Mouse (Mus musculus): ENCODE measurements around the gene Hspb7. TPM values are rescaled to one million over a fixed set of nuclear protein-coding genes. Genes with fewer than 3 reads are reported as not detected.

Hspb7 gene
- polyA plus RNA-seq, 1 experiment from 2014 or later, result 3.0 TPM

DNA sequence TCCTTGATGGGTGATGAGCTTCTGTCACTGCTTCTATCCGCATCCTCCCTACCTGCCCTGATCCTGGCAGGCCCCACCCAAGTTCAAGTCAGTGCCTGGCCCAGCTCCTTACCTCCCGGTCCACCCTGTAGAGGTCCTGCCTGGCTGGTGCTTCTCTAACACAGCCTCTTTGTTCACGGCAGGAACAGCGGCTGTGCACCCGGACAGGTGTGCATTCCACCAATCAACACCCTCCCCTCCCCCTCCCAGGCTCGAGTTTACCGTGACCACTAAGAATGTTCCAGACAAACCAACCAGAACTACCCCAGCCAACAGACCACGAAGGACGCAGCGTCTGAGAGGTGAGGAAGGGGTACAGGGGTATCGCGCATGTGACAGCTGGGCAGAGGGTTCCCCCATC, 22.0 kb upstream of the Hspb7 start, which contains the start of gene Clcnka:
Gene Clcnka (minus strand): TSS at position 180 of the 400 bp plus-strand sequence.
- Histone ChIP-seq H3K27ac (no peak within 1 kb of the TSS), H3K27me3 (replicated peaks) (no peaks in the 10 kb centered on the region), H3K4me3 (replicated peaks) (no peak within 1 kb of the TSS), H3K9ac (no peak within 1 kb of the TSS), H3K4me1 (replicated peaks) (no peaks in the 10 kb centered on the region; the same call in 1 of the 2 replicates), H3K4me2 (replicated peaks) (no peak within 1 kb of the TSS), H3K36me3 (no peaks in the 10 kb centered on the region), H3K9me3 (no peaks in the 10 kb centered on the region)
- ATAC-seq, result 0 out of 2 replicates have a peak, but pooled peaks have one; percentile 31
- WGBS, result 50% methylated on average over 12 of the region's 12 CpGs

- ATAC-seq, result no peak
- Histone ChIP-seq H3K36me3 (no peaks in the 10 kb centered on the region), H3K4me3 (replicated peaks) (no peak overlapping the region), H3K27ac (no peak overlapping the region), H3K27me3 (replicated peaks) (0 out of 2 replicates have a peak, but pooled peaks cover 3% of the 10 kb centered on the region), H3K4me1 (replicated peaks) (peaks cover 9% of the 10 kb centered on the region), H3K9ac (no peak overlapping the region), H3K4me2 (replicated peaks) (no peak overlapping the region), H3K9me3 (no peaks in the 10 kb centered on the region)
- WGBS, result 84% methylated on average over 15 of the region's 15 CpGs
Observed at GRCm38 (mm10) chr4:141400171-141400570, 20.4 kb upstream of the Hspb7 start.

GRCm38 (mm10) chr4:141404518-141405313, 15.9 kb upstream of the Hspb7 start:
- H3K9ac ChIP-seq, result peak overlapping the region; percentile 39; the same call in 1 of the 2 replicates
- H3K4me1 ChIP-seq (replicated peaks), result peaks cover 13% of the 10 kb centered on the region
- no peak overlapping the region for H3K27ac ChIP-seq
- H3K36me3 ChIP-seq, result no peaks in the 10 kb centered on the region
- no peaks in the 10 kb centered on the region for H3K9me3 ChIP-seq
- peak overlapping the region; percentile 55 for H3K4me2 ChIP-seq (replicated peaks)
- 10% methylated on average over 15 of the region's 15 CpGs for WGBS
- H3K27me3 ChIP-seq (replicated peaks), result 0 out of 2 replicates have a peak, but pooled peaks cover 3% of the 10 kb centered on the region
- peak; percentile 84 for ATAC-seq
- H3K4me3 ChIP-seq (replicated peaks), result no peak overlapping the region

DNA sequence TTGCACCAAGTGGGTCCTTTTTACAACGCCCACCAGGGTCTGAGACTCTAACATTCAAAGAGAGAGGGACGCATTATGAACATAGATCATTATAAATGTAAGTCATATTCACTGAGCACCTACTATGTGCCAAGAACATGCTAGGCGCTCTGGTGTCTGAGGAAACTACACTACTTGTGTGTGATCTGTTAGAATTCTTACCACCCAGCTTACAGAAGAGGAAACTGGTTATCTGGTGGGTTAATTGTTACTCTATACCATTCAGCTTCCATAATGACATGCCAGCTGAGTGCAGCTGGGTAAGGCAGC, 15.3 kb upstream of the Hspb7 start:
- Histone ChIP-seq H3K4me2 (replicated peaks) (no peak overlapping the region), H3K27me3 (replicated peaks) (0 out of 2 replicates have a peak, but pooled peaks cover 3% of the 10 kb centered on the region), H3K4me3 (replicated peaks) (no peak overlapping the region), H3K36me3 (no peaks in the 10 kb centered on the region), H3K9me3 (no peaks in the 10 kb centered on the region), H3K9ac (no peak overlapping the region), H3K4me1 (replicated peaks) (peaks cover 13% of the 10 kb centered on the region), H3K27ac (no peak overlapping the region)
- no peak for ATAC-seq
- 84% methylated on average over 3 of the region's 3 CpGs for WGBS

DNA sequence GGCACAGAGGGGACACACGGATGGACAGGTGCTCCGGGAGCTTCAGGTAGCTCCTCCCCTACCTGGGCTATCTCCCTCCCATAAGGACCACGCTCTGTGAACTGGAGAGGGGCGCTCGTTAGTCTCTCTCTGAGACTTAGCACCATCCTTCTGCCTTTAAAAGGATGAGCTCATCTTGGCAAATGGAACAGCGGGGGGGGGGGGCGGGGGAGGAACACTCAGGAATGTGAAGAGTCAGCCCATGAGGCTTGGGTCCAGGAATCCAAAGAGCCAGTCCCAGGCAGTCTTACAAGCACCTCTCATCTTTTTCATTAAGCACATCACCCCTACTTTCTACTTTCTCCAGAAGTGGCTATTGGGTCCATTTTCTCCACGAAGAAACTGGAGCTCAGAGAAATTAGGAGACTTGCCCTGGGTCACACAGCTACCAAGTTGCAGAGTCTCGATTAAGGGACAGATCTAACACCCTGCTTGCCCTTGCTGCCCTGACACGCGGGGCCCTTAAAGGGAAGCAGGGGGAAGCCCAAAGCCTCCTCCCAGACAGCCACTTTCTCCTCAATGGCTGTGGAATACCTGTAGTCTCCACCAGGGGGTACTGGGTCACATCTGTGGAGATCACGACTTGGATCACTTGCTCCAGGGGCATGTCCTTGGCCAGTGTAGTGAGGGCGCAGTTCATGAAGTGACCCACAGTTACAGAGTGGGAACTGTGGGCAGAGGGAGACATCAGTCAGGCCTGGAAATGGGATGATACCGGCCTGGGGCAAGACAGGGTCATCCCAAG, 13.9 kb upstream of the Hspb7 start:
- WGBS, result 33% methylated on average over 14 of the region's 14 CpGs
- peaks cover 13% of the 10 kb centered on the region for H3K4me1 ChIP-seq (replicated peaks)
- peak; percentile 29; the same call in 1 of the 2 replicates for ATAC-seq
- H3K9me3 ChIP-seq, result no peaks in the 10 kb centered on the region
- H3K9ac ChIP-seq, result 0 out of 2 replicates have a peak overlapping the region, but pooled peaks have one; percentile 12
- H3K4me2 ChIP-seq (replicated peaks), result no peak overlapping the region
- H3K27ac ChIP-seq, result no peak overlapping the region
- H3K4me3 ChIP-seq (replicated peaks), result no peak overlapping the region
- 0 out of 2 replicates have a peak, but pooled peaks cover 3% of the 10 kb centered on the region for H3K27me3 ChIP-seq (replicated peaks)
- no peaks in the 10 kb centered on the region for H3K36me3 ChIP-seq

DNA sequence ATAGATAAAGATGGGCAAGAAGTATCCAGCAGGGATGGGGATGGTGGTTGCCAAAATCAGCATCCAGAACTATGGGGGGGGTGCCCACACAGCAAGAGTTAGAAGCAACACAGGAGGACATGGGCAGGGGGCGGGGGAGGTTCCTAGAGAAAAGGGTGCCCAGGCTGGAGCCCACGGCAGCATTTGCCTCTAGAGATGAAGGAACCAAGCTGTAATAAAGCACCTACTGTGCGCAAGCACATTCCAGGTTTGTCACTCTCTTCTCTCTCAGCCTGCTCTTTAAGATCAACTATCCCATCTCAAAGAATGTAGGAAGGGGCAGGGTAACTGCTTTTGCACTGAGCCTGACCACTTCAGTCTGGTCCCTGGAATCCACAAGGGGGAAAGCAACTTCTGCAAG, 12.0 kb upstream of the Hspb7 start:
- no peak for ATAC-seq

DNA sequence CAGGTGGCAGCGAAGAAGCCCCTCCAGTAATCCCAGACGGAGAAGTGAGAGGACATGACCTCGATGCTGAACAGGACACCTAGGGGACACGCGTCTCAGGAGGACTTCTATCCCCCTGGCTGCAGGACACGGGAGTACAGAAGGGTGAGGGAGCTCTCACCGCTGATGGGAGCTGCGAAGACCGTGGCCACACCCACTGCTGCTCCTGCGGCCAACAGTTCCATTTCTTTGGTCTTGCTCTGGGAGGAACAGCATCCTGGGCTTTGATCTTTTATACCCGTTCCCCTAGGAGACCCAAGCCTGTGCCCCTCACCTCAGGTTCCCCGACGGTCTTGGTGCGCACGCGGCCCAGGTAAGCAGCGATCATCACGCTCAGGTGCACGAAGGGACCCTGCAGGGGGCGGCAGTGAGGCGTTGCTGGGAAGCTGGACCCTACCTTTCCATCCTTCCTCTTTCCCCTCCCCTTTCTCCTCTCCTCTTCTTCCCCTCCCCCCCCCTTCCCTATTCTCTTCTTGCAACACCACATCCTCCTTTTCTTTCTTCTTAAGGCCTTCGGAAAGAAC, 9.1 kb upstream of the Hspb7 start:
- 0 out of 2 replicates have a peak, but pooled peaks cover 3% of the 10 kb centered on the region for H3K4me1 ChIP-seq (replicated peaks)
- H3K27me3 ChIP-seq (replicated peaks), result no peaks in the 10 kb centered on the region
- 23% methylated on average over 22 of the region's 22 CpGs for WGBS
- no peak overlapping the region for H3K4me3 ChIP-seq (replicated peaks)
- no peaks in the 10 kb centered on the region for H3K9me3 ChIP-seq
- no peak overlapping the region for H3K4me2 ChIP-seq (replicated peaks)
- H3K27ac ChIP-seq, result no peak overlapping the region
- no peak for ATAC-seq
- no peak overlapping the region for H3K9ac ChIP-seq
- no peaks in the 10 kb centered on the region for H3K36me3 ChIP-seq

More for the DNA sequence above, 12.0 kb upstream of the Hspb7 start:
- no peak overlapping the region for H3K9ac ChIP-seq
- 0 out of 2 replicates have a peak, but pooled peaks cover 3% of the 10 kb centered on the region for H3K27me3 ChIP-seq (replicated peaks)
- no peaks in the 10 kb centered on the region for H3K9me3 ChIP-seq
- H3K27ac ChIP-seq, result no peak overlapping the region
- H3K36me3 ChIP-seq, result no peaks in the 10 kb centered on the region
- H3K4me2 ChIP-seq (replicated peaks), result no peak overlapping the region
- H3K4me1 ChIP-seq (replicated peaks), result peaks cover 13% of the 10 kb centered on the region
- no peak overlapping the region for H3K4me3 ChIP-seq (replicated peaks)
- WGBS, result 85% methylated on average over 3 of the region's 3 CpGs

- H3K36me3 ChIP-seq, result no peaks in the 10 kb centered on the region
- H3K4me2 ChIP-seq (replicated peaks), result no peak within 1 kb of the TSS
- 52% methylated on average over 7 of the region's 7 CpGs for WGBS
- no peak within 1 kb of the TSS for H3K27ac ChIP-seq
- ATAC-seq, result no peak
- no peak within 1 kb of the TSS for H3K9ac ChIP-seq
- H3K4me1 ChIP-seq (replicated peaks), result peaks cover 15% of the 10 kb centered on the region
- no peaks in the 10 kb centered on the region for H3K9me3 ChIP-seq
- no peaks in the 10 kb centered on the region for H3K27me3 ChIP-seq (replicated peaks)
- no peak within 1 kb of the TSS for H3K4me3 ChIP-seq (replicated peaks)
Observed at GRCm38 (mm10) chr4:141415924-141416323, 4.7 kb upstream of the Hspb7 start, which contains the start of gene Clcnkb. Gene Clcnkb (minus strand): TSS chr4:141416014.

DNA sequence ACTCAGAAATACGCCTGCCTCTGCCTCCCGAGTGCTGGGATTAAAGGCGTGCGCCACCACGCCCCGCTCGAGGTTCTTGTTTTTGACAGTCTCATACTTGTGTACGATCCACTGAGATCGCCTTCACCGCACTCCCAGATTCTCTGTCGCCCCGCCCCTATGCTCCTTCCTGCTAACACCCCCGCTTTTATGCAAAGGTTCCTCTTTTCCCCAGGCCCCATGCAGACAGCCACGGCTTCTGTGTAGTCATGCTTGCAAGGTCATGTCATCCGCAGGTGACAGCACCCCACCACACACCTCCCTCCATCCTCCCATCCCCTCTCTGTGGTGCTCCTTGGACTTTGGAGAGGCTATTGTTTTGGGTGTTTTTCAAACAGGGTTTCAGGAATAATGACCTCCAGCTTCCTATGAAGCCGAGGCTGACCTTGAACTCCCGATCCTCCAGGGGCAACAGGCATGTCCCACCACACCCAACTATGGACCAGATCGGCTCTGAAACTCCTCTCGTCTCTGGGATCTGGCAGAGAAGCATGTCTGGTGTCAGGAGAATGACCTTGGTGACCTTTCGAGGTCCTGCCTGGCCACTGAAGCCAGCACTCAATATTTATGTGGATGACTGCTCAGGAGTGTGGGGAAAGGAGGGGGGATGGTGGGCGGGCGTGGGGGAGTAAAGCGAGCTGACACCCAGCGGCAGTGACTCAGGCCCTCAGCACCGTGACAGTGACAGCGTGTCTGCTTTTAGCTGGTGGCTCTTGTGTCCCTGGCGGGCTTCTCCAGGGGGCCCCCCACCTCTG, 984 bp upstream of the Hspb7 start:
- no peaks in the 10 kb centered on the region for H3K9me3 ChIP-seq

DNA sequence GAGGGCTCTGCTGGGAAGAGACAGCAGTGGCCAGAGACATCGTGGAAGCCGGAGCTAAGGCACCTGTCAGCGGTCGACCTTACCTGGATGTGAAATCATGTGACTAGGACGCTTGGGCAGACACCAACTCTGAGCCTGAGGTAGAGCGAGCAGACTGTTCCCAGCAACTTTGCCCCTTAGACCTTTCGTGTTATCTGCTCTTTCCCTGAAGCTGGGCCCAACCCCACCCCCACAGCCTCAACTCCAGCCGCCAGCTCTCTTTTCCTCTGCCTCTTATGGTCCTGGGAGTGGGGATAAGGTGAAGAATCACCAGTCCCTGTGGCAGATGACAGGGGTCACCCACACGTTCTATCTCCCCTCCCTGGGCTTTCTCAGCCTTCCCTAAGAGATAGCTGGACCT, 307 bp downstream of the Hspb7 start:
- no peaks in the 10 kb centered on the region for H3K27me3 ChIP-seq (replicated peaks)
- H3K9ac ChIP-seq, result no peak overlapping the region
- H3K36me3 ChIP-seq, result no peaks in the 10 kb centered on the region
- no peaks in the 10 kb centered on the region for H3K9me3 ChIP-seq
- peak; percentile 76 for ATAC-seq
- 39% methylated on average over 9 of the region's 9 CpGs for WGBS
- peak overlapping the region; percentile 77 for H3K27ac ChIP-seq
- H3K4me3 ChIP-seq (replicated peaks), result no peak overlapping the region
- H3K4me2 ChIP-seq (replicated peaks), result peak overlapping the region; percentile 49
- peaks cover 38% of the 10 kb centered on the region for H3K4me1 ChIP-seq (replicated peaks)

More for the DNA sequence above, 984 bp upstream of the Hspb7 start:
- WGBS, result 61% methylated on average over 27 of the region's 27 CpGs
- no peak overlapping the region for H3K4me3 ChIP-seq (replicated peaks)
- no peak overlapping the region for H3K4me2 ChIP-seq (replicated peaks)
- H3K4me1 ChIP-seq (replicated peaks), result peaks cover 27% of the 10 kb centered on the region
- H3K27me3 ChIP-seq (replicated peaks), result no peaks in the 10 kb centered on the region
- no peak overlapping the region; the same call in 1 of the 2 replicates for H3K9ac ChIP-seq
- no peak overlapping the region for H3K27ac ChIP-seq
- no peak for ATAC-seq
- no peaks in the 10 kb centered on the region for H3K36me3 ChIP-seq

DNA sequence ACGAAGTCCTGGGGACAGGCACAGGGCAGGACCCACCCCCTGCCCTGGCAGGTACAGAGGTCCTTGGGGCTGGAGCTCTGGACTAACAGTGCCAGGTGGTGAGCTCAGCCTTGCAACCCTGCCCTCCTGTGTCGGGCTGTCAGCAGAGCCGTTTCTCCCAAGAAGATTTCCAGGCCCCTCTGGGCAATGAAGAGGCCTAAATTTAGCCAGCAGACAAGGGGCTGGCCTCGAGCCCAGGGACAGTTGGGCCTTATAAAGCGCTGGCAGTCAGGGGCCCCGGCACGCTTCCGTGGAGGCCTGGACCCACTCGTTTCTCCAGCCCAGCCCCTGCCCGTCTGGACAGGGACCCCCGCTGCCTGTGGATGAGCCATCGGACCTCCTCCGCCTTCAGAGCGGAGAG, 844 bp downstream of the Hspb7 start:
- Histone ChIP-seq H3K36me3 (no peaks in the 10 kb centered on the region), H3K9ac (peak overlapping the region; percentile 26; the same call in 1 of the 2 replicates), H3K4me1 (replicated peaks) (peaks cover 43% of the 10 kb centered on the region), H3K4me2 (replicated peaks) (peak overlapping the region; percentile 49), H3K27ac (peak overlapping the region; percentile 77), H3K4me3 (replicated peaks) (peak overlapping the region; percentile 19; the same call in 1 of the 2 replicates), H3K27me3 (replicated peaks) (no peaks in the 10 kb centered on the region), H3K9me3 (no peaks in the 10 kb centered on the region)
- ATAC-seq, result peak; percentile 46
- 39% methylated on average over 14 of the region's 14 CpGs for WGBS
